Mouse (Mus musculus) testis, postnatal 14 days (tissue): ENCODE data around the gene Tbc1d32.
"Not testable (repeated sequence)": the region's sequence is repeated elsewhere in the genome, so short reads cannot be mapped to it uniquely, and the experiment has no call there.

ENCODE experiments used
- DNase-seq: peaks from one replicate; pipeline ENCODE4 v3.0.0; 2021; ENCODE audit warnings: low spot score

Tbc1d32 gene

DNA sequence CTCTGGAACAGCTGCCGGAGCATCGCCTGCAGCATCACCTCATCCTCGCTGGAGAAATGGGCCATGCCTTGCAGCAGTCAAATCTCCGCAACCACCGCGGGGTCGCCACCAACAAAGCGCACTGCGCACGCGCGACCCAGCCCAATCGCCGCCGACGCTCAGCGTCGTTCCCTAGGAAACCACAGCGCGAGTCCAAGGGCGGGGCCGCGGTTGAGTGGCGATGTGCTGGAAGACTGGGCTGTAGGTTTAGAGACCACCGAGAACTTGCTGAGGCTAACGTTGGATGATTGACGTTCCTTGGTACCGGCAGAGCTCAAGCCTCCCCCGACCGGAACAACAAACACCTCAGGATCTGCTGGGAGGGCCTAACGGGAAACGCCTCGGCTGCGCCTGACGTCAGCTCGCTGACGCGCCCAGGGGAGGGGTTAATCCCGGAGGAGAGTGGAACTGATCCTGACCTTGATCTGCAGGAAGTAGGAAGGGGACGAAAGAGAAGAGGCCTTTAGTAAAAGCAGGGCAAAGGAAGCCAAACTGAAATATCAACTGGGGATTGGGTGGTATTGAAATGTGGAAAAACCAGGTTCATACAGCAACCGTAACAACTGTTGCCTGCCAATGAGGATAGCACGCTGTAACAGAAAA is at the start of gene Tbc1d32:
Gene Tbc1d32 (minus strand): TSS at position 122 of the 642 bp plus-strand sequence.
- DNase-seq = peak; percentile 90

DNA sequence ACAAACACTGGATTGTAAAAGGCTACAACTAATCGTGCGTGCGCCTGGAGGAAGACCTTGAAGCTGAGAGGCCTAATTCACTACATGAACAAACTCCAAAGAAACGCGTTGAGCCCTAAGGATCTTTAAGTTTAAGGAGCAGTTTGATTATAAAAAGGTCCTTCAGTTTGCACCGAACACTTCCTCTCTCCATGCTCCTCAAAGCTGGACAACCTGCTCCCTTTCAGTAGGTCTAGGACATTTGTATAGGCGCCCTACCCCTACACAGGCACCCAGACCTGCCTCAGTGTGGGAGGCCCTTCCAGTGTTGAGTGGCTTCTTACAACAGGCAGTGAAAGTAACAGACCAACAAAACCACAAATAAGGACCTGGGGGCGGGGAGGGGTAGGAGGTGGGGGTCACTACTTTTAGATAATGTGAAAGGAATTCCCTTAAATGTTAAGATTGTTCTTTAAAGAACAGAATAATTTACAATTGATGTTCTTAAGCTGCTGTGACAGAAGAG is 666 bp downstream of the Tbc1d32 start:
- peak; percentile 18 for DNase-seq

DNA sequence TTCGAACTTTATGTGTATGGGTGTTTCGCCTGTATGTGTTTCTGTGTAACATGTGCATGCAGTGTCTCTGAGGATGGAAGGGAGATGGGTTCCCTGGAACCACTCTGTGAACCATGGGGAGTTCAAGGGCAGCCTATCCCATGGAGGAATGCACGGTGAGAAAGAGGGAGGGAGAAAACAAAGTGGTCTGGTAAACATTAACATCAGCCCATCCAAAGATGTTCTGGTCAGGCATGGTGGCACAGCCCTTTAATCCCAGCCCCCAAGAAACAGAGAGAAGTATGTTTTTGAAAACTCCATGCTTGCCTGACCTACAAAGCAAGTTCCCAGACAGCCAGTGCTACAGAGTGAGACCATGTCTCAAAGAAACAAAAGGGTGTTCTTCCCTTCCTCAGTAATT is 12.7 kb downstream of the Tbc1d32 start:
- DNase-seq = no peak

DNA sequence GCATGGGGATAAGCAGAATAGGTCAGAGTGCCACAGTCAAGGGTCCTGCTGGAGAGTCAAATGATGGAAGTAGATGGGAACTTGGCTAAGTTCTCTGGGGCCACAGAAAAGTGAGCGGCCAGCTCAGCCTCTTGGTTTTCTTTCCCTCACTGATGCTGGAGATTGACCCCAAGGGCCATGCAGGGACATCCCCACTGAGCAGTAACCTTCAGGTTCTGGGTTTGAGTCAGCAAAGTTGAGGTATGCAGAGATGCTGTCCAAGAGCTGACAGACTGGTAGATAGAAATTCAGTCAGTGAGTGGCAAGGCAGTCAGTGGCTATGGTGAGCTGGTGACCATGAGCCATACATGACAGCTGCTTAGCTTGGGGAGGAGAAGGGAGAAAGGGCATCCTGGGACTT is 18.1 kb downstream of the Tbc1d32 start:
- no peak for DNase-seq

DNA sequence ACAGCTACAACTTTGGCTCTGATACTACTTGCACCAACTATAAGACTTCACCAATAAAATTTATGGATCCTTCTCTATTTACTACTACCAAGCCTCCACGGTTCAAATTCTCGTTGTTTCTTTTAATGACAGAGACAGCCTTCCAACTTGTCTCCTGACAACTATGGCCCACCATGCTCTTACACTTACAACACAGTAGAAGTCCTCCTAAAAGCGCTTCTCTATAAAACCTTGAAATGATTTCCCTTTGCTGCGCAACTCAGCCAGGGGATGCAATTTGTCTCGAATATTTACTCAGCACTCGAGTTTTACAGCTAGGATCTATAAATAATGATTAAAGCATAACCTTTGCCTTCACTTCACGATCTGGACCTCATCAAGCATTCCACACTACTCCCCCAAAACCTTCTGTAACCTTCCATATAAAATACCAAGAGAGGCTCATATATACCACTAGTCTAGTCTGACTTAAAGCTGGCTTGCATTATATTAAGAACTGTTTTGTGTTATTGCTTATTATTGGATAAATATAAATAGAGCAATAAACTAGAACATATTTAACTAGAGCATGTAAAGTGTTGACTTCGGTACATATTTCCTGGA is 21.6 kb downstream of the Tbc1d32 start:
- DNase-seq = no peak

DNA sequence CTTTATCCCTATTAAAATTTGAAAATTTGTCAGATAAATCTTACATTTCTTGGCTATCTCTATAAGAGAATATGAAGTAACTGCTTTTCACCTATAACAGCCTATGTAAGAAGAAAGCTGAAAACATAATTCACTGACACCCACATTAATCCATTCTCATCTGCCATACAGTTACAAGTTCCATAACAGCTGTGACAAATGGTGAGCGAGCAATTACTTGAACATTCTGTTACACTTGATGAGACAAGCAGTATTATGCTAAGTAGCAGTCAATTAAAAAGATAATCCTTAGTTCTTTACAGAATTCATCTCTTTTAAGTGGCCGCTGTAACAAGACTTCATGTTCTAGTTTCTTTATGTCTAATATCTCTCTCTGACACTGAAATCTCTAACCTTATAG is 24.1 kb downstream of the Tbc1d32 start:
- no peak for DNase-seq

DNA sequence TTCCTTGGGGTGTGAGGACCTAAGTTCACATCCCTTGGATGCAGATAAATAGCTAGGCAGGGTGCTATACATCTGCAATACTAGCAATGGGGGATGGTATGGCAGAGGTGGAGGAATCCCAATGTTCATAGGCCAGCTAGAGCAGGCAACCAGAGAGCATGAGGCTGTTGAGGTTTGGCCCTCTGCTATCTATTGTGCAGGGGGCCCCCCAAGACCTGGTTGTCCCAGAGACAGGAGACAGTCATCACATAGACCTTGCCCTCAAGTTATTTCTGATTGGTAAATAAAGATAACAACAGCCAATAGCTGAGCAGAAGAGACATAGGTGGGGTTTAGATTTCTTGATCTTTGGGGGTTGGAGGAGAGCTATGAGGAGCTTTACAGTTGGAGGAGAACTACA is 28.6 kb downstream of the Tbc1d32 start:
- DNase-seq = no peak

DNA sequence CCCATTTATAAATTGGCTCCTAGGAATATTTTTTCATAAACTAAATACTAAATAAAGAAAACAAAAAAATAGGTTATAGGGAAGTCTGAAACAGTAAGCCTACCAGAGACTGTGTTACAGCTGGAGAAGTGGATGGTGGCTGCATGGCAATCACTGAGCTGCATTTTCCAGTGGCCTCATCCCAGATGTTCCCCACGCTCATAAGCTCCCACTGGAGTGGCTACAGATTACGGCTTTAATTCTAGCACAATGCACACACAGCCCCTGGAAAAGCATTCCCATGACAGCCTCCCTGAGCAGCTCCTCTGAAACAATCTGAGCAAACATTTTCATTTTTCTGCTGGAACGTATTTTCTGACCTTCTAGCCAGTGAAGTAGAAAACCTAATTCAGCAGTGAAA is 29.8 kb downstream of the Tbc1d32 start:
- DNase-seq = no peak

DNA sequence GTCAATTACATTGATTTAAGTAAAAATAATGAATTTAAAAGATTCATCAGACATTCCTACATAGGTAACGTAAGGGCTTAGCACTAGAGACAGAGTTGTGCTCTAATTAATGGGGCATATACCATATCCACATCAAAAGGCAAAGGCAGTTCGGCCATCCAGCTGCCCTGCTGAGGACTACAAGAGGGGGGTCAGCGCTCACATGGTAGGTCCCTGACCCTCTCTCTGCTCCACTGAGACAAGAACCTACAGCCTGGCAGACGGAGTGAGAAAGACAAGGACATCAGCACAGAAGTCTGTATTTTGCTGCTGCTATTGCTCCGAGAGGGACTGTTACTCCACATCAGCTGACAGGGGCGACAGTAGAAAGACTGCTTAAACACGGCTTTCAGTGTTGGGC is 34.2 kb downstream of the Tbc1d32 start:
- no peak for DNase-seq

DNA sequence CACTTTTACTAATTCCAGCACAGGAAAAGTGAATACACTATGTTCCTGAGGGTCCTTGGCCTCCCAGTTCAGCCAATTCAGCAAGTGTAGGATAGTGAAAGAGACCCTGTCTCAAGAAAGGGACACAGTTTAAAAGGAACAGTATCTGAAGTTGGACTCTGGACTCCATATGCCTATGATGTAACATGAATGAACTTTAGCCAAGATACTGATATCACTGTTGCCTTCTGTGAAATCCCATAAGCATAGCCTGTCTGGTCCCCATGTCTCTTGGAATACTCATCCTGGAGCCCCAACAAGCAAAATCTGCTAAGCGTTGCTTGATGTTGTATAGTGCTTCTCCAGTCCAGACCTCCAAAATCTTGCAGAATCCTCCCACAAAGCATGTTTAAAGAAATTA is 46.8 kb downstream of the Tbc1d32 start:
- DNase-seq = no peak

DNA sequence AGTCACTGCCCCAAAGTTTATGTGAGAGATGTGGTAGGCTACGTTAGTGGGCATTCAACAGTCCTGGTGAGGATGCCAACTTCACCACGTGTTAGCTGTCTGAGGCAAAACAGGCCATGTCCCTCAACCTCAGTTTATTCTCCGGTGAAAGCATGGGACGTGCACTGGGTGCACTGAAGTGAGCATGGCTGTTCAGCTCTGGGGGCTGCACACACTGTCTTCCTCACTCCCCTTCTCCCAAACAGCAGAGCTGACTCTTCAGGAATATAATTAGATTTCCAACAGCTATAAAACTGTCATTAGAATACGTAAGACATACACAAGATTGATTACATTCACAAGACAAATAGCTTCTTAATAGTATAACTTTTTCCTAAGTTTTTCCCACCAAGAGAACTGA is 55.3 kb downstream of the Tbc1d32 start:
- no peak for DNase-seq

DNA sequence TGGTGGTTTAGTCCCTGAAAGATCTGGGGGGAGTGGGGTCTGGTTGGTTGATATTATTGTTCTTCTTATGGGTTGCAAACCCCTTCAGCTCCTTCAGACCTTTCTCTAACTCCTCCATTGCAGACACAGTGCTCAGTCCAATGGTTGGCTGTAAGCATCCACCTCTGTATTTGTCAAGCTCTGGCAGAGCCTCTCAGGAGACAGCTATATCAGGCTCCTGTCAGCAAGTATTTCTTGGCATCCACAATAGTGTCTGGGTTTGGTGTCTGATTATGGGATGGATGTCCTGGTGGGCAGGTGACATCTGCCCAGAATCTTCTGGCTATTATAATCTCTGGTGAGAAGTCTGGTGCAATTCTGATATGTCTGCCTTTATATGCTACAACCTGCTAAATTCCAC is 60.8 kb downstream of the Tbc1d32 start:
- DNase-seq = not testable (repeated sequence)

DNA sequence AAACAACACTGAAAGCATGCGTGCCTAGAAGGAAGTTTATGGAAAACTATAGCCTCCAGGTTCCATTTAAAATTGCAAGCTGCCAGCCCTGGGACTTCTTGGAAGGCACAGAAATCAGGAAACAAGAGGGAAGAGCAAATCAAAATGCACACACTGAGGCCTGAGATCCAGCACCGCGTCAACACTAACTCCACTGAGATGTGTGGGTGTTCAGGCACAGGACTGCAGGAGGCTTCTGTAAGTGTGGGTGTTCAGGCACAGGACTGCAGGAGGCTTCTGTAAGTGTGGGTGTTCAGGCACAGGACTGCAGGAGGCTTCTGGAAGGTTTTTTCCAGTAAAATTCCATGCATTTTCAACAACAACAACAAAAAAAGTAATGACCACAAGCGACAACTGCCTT is 62.7 kb downstream of the Tbc1d32 start:
- DNase-seq = no peak

DNA sequence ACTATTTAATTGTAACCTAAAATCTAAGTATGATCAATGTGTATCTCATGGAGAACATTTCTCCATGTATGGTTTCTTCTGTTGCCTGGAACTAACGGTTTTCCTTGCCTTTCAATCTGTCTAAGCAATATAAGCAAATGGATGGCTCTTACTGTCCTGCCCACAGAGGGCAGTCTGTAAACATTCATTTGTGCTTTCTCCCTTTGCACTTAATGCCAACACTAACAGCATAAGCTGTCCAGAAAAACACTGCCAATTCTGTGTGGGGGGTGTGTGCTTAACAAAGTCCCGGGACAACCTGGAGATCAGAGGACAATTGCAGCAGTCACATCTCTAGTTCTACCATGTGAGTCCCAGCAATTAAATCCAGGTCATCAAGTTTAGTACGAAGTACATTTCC is 64.1 kb downstream of the Tbc1d32 start:
- DNase-seq = no peak

DNA sequence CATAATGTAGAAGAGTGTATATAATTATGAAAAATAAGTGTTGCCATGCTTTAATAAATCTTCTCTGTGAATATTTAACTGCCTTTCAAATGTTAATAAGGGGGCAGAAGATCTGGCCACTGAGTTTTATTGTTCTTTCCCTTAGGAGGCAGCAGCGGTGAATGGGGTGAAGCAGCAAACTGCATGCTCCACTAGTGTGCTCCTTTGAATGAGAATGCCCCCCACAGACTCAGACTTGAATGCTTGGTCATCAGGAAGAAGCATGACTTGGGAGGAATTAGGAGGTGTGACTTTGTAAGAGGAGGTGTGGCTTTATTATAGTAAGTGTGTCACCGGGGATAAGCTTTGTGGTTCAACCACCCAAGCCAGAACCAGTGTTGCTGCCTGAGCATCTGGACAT is 69.7 kb downstream of the Tbc1d32 start:
- DNase-seq = no peak

DNA sequence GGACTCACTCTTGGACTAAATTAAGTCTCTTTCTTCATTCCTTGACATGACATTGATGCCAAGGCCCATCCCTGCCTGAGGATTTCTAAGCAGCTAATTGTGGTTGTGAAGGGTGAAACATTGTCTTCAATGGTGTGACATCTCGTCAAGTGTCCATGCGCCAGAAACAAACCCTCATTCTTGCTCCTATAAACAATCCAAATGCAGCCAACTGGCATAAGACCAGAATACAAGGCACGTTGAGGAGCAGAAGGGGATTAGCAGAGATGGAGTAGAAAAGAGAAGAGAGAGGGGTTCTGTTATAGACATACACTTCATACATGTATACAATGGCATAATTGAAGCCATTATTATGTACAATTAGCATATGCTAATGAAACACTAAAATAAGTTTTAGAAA is 70.3 kb downstream of the Tbc1d32 start:
- no peak for DNase-seq

DNA sequence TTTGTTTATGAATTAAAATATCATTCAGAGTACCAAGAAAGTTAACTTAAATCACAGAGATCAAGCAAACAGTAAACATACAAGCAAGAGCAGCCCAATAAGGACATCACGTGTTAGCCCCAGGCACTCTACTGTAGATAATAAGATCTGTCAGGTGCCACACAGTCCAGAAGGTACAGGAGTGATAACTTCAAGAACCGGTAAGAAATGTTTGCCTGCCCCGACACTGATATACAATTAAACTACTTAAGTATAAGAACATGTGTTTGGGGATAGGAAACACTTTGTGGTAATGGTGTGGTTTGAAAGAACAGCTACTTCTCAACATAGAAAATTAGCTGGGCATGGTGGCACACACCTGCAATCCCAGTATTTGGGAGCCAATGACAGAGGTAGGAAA is 71.5 kb downstream of the Tbc1d32 start:
- no peak for DNase-seq

DNA sequence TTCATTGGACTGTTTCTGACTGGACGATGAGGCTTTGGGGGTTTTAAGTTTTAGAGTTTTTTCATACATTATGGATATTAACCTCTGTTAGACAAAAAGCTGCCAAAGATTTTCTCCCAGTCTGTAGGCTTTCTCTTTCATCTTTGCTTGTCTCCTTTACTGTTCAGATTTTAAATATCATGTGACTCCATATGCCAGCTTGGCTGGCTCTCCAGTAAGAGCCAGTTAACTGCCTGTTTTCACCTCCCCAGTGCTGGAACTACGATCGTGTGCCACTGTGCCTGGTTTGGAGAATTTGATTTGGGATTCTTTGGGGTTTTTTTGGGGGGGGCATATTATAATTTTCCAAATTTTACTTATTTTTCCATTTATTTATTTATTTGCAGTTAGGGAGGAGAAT is 79.6 kb downstream of the Tbc1d32 start:
- DNase-seq = no peak

DNA sequence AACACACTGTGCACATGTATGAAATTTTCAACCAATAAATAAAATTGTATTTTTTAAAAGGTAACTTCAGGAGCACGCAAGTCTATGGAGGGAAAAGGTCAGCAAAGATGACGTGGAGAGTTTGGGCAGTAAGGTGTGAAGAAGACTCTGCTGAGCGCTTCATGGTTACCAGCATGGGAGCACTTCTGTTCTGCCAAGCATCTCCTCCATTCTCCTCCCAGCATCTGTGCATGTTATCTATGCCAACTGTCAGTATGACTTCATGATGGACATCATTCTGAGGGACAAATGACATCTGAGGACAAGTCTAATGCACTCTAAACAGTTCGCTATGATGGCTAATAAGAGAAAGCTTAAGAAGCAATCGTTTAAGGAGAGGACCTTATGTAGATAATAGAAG is 91.3 kb downstream of the Tbc1d32 start:
- DNase-seq = no peak

DNA sequence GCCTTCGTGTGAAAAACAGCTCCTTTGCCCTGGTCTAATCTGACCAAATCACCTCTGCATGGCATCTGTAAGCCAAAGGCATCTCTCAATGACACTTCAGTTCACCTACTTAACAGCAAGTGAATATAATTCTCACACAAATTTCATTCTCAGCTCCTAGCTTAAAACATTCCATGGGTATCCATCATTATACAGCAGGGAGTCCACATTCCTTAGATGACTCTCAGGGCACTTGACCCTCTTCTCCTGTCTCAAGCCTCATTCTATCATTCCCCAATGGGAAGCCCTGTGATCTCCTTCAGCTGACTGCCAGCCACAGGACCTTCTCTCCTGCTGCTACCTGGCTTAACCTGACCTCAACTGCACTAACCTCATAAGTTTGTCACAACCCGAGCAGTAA is 98.8 kb downstream of the Tbc1d32 start:
- no peak for DNase-seq

DNA sequence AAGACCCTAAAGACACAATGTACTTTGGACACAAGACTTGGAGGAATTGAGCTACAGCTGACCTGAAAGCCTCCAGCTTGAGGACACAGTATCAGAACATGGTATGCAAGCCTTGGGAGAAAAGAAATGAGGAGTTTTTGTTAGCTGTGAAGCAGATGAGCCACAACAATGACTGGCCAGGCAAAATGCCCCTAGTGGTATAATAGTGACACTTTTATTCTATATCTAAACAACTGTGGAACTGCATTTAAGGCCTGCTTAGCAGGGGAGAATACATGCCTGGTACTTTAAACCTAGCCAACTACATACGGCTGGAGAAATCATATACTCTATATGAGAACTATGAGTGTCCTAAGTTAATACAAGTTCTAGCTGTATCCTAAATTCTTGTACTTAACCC is 101.5 kb downstream of the Tbc1d32 start:
- no peak for DNase-seq

DNA sequence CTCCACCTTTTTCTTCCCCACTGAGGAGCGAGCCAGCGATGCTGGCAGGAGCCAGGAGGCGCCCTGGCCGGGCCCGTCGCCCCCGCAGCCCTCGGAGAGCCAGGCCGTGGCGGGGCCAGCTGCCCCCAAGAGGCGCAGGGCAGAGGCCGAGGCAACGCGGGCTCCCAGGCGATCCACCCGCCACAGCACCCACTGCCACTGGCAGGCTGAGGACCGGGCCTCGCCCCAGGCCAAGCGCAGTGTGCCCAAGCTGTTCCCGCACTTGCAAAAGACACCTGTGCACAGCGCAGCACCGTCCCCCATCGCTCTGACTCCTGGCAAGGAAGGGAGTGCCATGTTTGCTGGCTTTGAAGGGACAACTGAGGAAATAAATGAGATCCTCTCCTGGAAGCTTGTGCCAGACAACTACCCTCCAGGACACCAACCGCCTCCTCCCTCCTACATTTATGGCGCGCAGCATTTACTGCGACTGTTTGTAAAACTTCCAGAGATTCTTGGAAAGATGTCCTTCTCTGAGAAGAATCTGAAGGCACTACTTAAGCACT is 112.8 kb downstream of the Tbc1d32 start:
- DNase-seq = peak; percentile 68

DNA sequence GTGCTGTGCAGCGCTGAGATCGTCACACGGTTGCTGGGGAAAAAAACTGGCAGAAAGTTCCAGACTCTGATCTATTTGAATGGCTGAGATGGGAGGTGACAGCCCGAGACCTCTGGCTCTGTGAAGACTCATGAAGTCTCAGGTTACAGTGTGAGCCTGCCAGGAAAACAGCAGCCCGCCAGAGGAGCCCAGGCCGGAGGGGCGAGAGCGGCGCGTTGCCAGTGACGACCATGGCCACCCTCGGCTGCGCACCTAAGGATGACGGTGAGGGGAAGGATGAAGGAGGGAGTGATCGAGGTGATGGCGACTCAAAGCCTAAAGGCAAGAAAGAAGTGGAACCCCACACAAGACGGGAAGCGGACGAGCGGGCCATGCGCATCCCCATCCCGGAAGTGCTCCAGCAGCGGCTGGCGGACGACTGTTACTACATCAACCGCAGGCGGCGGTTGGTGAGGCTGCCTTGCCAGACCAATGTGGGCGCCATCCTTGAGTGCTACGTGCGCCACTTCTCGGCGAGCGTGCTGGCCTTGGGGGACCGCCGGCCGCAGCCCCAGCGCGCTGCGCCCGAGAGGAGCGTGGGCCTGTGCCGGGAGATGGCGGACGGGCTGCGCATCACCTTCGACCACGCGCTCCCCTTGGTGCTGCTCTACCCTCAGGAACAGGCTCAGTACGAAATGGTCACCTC is 113.4 kb downstream of the Tbc1d32 start:
- peak; percentile 75 for DNase-seq
